Mouse (Mus musculus) thymus, postnatal 25 days (tissue): ENCODE data around the gene Dguok.

Experiments
- DNase-seq: peaks from one replicate; pipeline ENCODE4 v3.0.0; 2022

The Dguok gene

DNA sequence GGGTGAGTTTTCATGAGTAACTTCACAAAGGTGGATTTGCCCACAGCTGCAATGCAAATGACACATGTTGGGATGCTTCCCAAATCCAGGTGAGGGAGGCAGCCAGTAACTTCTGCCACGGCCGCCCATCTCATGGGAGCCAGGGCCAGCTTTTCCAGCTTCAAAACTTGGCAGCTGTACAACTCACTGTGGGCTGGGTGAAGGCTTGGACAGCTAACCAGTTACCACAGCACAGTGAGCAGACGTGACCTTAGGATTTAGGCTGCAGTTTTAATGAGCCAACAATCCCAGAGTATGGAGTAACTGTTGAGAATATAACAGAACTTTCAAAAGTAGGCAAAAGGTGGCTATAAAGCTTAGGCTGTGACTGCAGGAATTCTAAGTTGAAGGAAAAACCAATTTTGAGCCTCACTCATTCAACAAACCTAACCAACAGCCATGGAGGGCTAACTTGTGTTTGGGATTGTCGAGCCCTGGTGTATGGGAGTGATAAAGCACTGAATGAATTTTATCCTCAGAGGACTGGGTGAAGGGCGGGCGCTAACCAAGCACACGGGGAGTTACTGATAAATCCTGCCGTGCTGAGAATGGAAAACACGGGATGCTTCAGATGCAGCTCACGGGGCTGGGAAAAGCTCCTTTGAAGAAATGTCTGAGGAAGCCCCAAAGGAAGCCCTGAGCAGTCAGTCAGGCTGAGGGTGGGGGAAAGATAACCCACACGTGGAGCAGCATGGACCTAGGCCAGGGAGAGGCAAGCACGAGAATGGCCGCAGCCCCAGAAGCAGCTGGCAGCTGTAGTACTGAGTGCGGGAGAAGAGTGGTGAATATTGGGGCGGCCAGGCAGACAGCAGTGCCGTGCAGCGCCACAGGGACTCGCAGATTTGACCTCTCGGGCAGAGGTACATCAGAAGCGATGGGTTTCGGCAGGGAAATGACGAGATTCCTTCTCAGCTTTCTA is 9.7 kb downstream of the Dguok start:
- no peak for DNase-seq

DNA sequence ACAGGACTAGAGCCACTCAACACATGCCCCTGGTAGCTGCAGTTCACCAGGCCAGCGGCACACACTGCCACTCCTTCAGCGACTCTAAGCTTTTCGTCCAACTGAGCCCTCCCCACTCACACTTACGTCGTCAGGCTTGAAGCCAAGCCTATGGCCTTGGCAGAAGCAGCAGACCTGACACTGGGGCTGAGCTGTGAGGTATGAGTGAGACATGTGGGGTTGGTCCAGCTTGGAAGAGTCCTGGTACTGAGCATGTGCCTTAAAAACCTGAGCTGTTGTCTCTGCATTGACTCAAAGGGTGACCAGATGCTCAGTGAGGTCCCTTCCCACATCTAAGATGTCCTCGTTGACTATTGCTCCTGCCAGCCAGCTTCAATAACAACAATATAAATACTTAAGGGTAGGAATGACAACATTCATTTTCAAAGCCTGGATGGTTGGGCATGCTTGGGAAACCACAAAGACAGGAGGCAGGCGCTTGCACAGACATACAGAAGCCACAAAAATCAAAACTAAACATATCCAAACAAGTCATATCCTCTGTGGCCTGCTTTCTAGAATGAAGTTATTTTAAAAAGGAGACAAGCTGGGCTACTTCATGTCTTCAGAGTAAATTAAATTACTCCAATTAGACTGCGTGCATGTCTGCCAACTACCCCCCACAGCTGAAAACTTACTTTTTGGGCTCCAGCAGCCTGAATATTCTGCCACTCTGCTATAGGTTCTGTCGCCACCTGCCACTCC is 10.6 kb downstream of the Dguok start:
- DNase-seq: no peak

DNA sequence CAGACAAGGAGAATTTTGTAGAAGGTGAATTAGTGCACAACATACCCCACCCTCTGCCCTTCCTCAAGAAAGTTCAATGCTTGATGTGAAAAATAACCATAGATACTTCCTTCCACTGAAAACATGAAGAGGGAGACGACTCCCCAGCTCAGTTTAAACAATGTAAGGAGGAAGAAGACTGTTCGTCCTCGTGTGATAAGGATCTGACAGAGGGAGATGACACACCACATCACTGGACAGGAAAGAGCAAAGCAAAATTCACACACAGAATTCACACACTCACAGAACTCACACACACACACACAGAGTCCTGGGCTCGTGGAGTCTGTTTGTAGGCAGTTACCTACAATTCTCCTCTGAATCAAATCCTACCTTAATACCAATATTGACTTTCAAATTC is 16.1 kb downstream of the Dguok start:
- DNase-seq: no peak

DNA sequence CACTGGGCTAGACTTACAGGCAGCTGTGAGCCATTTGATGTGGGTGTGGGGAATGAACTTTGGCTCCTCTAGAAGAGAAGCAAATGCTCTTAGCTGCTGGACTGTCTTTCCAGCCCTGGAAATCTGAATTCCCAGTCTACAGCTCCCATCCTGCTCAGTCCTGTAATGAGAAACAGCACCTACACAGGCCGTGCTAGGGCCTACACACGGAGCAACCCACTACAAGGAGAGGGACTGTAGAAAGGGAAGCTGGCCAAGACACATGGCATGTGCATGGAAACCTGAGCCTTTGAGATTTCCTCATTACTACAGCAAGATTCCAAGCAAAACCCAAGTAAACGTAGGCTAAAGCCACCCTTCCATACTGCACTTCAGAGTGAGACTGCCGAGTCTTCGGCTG is 18.6 kb downstream of the Dguok start:
- no peak for DNase-seq

DNA sequence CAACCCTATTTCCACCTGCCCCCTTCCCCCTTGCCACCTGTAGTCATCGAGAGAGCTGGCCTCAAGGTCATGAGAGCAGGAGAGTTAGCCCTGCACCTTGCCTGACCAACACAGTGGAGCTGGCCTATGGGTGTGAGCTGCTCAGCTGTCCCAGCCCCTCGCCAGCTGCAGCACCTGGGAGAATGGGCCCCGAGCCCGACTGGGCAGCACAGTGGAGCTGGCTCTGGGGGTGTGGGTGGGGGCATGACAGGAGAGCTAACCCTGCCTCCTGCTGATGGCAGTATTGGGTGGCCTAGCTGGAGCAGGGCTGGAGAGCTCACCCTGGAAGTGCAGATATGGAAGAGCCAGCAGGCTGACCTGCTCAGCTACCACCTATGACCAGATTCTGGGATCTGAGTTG is 19.5 kb downstream of the Dguok start:
- DNase-seq: no peak

DNA sequence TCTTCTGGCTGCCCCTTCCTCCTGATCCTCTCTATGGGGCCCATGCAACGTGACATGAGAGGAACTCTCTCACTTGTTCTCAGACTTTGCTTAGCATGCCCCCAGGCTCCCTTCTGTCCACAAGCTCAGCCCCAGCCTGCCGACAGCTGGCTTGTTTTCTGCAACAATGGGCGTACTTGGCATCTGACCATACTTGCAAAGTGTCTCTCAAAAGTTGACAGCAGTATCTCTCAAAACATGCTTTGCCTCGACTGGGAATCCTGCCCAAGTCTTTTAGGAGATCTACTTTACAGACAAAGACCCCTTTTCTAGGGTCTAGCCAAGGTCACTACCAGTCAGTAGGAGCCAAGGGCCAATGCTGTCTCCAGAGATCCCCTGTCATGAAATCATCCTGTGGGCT is 20.9 kb downstream of the Dguok start:
- DNase-seq: no peak

DNA sequence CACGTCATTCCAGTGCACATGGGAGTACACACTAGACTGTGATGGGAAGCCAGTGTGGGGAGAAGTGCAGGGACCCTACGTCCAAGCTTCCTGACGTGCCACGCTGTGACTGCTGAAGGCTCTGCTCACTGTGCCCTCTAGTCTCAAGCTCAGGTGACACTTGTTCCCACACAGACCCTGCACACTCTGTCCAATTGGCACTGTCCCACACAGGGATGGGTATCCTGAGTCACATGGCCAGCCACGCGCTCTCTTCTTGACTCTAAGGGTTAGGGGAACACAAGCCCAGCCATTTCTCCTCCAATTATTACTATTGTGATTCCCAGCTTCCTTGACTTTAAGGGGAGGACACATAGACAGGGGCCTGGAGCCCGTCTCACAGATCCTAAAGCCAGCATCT is 23.0 kb downstream of the Dguok start:
- no peak for DNase-seq

DNA sequence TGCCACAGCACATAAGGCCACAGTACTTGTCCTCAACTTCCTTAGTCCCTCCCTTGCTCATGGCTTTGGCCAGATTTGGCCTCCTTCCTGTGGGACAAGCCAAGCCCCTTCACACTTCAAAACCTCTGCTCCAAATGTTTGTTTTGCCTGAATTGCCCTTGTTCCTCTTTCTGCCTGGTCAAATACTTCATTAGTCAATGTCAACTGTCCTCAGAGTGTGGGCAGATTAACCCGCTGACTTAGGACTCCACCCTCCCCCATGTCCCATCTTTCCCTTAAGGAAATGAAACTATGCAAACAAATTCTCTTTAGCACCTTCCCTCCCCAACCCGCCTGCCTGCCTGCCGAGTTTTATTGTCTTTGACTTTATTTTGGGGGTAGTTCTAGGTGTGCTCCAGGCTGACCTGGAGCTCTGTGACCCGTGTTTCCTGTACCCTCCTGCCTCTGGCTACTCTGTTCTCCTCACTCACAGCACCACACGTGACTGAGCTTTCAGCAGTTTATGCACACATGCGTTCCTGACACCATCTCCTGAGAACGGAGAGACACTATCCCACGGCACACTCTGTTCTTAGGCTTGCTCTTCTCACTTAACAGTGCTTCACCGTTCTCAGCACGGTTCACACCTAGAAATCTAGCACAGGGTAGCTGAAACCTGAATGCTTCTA is 24.2 kb downstream of the Dguok start:
- no peak for DNase-seq

DNA sequence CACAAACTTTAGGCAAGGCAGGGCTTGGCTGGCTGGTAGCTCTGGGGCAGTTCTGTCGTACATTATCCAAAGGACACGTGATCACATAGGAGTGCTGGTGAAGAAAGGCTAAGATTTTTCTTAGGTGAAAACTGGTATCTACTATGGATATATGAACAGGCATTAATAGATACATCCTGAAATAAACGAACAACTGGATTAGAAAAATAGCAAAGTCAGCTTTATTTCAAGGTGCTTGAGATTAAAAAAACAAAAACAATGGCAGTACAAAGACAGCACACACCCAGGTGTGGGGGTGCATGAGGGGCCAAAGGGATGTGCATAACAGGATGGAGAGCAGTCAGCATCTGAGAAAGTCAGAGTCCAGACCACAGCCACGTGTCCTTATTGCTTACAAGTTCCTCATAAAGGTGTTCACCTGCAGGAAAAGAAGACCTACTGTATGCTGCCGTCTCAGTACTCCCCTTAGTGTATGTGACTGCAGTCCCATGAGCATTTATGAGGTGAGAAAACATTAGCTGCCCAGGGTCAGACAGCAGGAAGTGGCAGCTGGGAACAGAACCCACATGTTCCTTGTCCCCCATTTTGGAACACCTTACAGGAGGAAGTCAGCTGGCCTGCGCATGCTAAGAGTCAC is 26.6 kb downstream of the Dguok start:
- DNase-seq: no peak

DNA sequence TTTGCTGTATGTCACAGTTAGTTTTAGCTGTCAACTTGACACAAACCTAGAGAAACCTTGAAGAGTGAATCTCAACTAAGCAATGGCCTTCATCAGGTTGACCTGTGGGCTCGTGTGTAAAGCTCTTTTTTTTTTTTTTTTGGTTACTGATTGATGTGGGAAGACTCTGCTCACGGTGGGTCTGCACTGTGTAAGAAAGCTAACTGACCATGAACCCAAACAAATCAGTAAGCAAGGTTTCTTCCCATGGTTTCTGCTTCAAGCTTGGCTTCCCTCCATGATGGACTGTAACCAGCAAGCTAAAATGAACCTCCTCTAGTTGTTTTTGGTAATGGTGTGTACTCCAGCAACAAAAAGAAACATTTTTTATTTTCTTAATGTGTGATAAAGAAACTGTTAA is 27.6 kb downstream of the Dguok start:
- DNase-seq: no peak

DNA sequence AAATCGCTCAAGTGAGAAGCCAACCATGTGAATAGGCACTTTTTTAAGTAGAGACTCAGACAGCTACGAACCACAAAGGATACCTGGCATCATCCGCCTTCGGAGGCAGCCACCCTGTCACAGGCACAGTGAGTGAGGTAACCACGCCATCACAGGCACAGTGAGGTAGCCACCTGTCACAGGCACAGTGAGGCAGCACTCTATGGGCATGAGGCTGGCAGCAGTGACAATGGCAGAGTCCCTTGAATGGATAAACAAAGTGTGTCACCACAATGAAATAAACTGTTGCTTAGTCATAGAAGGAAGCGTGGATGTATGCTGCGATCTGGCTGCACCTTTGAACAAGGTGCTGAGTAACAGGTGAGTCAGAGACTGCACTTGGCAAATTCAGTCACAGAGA is 28.1 kb downstream of the Dguok start:
- no peak for DNase-seq

DNA sequence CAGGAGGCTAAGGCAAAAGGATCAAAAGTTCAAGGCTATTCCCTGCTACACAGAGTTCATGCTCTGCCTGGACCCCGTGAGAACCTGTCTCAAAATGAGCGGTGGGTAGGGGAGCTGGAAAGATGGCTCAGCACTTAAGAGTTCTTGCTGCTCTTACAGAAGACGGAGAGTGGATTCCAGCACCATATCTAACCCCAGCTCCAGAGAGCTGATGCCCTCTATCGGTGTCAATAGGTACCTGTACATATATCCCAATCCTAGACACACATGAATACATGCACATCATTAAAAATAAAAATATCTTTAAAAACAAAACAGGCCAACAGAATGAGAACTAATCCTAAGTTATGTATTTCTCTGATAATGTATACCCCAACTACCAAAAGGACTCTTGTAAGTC is 28.6 kb downstream of the Dguok start:
- no peak for DNase-seq

DNA sequence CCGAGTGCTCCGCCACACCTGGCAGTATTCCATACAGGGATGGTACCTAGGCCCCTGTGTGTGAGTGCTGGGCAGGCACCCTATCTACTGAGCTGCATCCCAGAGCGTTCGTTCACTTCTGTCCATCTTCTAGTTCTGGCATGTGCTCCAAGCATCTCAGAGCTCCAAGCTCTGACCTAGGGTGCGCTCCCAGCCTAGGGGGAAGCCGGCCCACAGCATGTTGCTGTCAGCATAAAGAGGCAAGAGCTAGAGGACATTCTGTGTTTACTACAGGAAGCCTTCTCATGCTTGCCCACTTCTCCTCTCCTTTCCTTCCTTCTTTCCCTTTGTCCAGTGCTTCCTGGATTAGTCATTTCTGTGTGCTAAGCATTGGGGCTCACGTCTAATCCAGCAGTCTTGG is 31.3 kb downstream of the Dguok start:
- DNase-seq: no peak

DNA sequence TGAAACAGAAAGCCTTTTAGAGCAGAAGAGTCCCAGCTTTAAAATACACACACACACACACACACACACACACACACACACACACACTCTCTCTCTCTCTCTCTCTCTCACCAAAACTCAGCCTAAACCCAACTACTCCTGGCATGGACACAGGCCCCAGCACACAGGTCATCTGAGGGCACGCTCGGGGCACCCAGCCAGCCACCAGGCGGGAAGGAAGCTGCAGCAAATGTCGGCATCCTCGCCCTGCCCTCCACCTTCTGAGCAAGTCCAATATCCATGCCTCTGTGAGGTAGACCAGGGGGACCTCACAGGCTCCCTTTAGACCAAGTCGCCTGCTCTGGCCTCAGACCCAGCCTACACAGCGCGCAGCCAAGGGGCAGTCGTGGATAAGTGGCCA is 33.5 kb downstream of the Dguok start:
- DNase-seq: no peak

DNA sequence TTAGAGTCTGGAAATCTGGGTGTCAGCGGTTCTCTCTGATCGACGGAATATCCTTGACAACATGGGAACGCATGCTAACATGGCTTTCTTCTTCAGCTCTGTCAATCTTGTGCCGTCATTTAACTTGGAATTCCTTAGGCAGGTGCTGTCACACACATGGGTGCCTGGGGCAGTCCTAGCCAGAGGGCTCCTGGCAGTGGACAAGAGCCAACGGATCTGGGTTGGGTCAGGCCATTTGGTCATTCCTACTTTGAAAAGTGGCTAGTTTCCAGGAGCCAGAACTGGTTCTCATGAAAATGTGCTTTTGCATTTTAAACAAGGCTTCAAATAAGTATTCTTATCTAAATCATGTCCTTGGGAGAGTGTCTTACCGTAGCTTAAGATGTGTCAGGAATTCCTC is 35.0 kb downstream of the Dguok start:
- DNase-seq: no peak

DNA sequence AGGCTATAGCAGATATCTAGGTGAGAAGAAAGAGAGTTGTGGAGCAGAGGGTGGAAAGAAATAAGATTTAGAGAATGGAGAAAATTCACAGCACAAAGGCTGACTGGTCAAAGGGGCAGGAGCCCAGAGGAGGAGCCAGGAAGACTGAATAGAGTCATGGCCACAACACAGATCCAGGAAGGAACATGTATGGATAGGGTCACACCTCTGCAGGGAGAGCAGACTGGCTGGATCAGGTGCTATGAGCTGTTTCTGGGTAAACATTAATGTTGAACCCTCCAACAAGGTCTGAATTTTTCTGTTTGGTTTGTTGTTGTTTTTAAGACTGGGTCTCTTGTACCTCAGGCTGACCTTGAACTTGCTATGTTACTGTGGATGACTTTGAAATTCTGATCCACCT is 42.8 kb downstream of the Dguok start:
- no peak for DNase-seq

DNA sequence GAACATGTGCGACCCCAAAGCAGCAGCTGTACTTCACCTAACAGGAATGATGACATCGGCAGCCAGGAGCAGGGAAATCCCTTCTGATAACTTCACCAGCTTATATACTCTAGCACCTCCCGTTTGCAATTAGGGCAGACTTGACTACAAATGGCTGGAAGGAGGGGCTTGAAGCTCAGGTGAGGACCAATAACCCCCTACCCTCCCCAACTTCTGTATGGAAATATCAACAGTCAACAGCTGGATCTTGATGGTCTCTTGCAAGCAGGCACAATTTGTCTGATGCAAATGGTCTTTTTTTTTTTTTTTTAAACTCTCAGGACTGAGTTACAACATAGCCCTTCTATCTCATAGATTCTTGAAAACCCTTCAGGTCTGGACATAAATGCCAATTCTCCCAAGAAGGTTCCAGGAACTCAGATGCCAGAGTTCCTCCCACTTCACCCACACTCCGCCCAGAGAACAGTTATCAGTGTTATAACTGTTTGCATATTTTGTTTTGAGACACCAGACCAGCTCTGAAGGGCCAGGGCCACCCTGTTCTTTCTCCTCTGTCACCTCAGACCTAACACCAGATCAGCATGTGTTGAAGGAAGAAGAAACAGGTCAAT is 47.6 kb downstream of the Dguok start, which contains the start of gene Tet3:
Tet3 (minus strand) TSS at position 51 of the 611 bp plus-strand sequence.
- DNase-seq: no peak

DNA sequence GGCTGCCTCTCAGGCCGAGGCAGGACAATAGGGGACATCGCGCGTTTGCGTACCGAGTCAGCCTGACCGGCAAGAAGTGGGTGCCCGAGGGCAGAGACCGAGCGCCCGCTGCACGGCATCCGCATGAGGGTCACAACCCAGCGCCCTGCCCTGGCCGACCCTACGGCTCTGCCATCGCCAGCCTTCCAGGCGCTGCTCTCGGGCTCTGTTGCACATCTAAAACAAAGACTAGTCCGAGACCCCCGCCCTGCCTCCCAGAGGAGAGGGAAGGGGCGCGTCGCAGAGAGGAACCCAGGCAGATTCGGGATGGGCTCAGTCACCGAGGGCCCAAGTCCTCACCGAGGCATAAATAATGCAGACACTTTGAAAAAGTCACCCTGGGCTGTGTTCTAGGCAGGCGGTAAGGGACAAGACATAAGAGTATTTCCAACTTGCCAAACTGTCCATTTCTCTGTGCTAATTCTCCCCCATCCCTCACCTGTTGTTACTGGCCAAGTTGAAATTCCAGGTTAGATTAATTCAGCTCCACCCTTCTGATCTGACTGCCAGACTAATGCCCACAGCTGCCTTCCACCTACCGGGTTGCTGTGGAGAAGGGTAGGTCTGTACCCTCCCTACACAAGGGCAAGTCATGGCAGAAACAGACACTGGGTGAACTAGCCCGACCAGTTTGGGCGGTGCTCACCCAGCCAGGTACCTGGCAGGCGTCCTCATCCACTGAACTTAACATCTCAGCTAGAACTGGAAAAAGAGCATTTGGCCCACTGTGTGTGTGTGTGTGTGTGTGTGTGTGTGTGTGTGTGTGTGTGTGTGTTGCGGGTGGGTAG is 49.6 kb downstream of the Dguok start:
- DNase-seq: no peak

DNA sequence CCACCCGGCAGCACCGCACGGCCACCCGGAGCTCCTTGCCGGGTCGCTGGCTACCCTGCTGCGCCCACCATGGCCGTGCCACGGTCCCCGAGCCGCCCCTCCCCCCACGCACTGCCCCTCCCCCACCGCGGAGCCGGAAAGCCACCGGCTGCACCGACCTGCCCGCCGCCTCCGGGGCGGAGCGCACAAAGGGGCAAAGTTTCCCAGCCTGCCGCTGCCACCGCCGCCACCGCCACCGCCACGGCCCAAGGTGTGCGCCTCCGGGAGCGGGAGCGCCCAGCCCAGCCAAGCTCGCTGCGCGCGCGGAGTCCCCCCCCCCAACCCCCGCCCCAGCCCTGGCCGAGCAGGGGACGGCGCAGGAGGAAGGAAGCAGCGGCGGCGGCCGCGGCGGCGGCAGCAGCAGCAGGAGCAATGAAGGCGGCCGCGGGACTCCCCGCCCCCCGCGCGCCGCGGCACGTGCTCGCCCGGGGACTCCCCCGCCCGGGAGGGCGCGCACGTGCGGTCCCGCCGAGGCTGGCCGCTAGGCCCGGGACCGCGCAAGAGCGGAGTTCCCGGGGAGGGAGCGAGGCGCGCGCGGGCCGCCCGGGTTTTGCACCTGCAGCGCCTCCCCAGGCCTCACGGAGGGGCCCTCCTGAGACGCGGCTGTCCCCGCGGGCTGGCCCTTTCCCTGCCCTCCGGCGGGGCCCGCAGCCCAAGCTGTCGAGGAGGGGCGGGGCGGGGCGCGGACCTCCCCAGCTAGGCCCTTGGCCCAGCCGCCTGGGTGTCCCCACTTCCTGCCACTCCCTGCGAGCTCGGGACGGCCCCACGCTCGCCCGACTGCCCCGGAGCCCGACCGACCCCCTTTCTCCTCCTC is 50.4 kb downstream of the Dguok start:
- DNase-seq: peak; percentile 82

DNA sequence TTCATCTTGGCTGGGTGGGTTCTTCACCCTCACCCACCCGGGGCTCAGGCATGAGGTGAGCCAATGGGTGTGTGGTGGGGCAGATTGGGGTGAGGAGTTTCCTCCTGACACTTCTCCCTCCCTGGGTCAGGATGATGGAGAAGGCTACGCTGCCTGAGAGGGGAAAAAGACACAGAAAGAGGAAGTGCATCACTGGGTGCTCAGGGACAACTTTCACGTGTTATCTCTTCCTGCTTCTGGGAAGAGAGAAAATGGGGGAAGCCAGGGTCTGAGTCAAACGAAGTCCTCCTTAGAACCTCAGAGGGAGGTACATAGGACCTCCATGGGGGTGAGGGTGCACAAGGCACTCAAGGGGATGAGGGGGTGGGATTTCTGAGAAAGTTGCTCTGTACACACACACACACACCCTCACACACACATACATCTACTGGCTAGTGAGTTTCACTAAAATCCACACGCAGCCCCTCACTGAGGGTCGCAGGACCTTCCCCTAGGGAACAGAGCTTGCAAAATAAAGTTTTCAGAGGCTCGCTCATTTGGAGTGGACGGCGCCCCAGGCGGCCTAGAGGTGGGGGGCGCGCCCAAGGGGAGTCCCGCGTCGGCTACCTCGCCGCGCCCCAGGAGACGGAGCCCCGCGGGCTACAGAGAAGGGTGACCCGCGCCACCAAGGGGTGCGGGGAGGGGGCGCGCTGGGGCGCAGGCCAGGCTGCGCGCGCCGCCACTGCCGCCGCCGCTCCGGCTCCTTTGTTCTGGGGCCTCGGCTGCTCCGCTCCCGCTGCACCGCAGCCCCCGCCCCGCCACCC is 51.2 kb downstream of the Dguok start:
- DNase-seq: peak; percentile 77
